Mouse (Mus musculus) C2C12 (cell line): ENCODE data around the gene Brd1.

ENCODE experiments used
- CEBPB ChIP-seq: IDR thresholded peaks from one replicate; pipeline ENCODE4 v1.6.1; 2011; ENCODE audit warnings: low read depth, mild to moderate bottlenecking, control low read depth, moderate library complexity
- CTCF ChIP-seq: IDR thresholded peaks from one replicate; pipeline ENCODE4 v1.5.1; 2011; ENCODE audit not compliant: control insufficient read depth, insufficient read depth, insufficient read length
- FOSL1 ChIP-seq: IDR thresholded peaks from one replicate; pipeline ENCODE4 v1.8.0; 2011; ENCODE audit warnings: mild to moderate bottlenecking, low read length; ENCODE audit not compliant: poor library complexity, insufficient read depth, severe bottlenecking
- MAX ChIP-seq: IDR thresholded peaks from one replicate; pipeline ENCODE4 v1.6.1; 2011; ENCODE audit warnings: mild to moderate bottlenecking, control low read depth
- MYOD1 ChIP-seq: IDR thresholded peaks from one replicate; pipeline ENCODE4 v1.6.1; 2011; ENCODE audit warnings: low read depth; ENCODE audit not compliant: control insufficient read depth, insufficient read length
- MYOG ChIP-seq: IDR thresholded peaks from one replicate; pipeline ENCODE4 v1.6.1; 2011; ENCODE audit not compliant: control insufficient read depth, insufficient read length; ENCODE audit errors: extremely low read depth
- USF1 ChIP-seq: IDR thresholded peaks from one replicate; pipeline ENCODE4 v1.6.1; 2011; ENCODE audit warnings: low read depth, mild to moderate bottlenecking, control low read depth, moderate library complexity

DNA sequence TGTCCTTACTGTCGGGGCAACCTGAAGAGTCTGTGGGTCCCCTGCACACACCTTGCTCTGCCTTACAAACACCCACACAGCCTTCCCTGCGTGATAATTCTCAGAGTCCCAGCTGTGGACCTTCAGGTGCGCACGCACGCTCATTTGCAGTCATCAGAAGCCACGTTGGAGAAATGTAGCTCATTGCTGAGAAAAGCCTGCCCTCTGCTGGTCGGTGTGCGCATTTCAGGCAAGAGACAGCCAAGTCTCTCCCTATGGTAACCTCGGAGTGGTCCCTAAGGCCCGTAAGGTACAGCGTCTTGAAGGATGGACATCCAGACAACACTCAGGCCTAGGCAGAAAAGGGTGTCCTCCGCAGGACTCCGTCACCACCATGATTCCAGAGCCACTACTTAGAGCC, 83.0 kb downstream of the Brd1 start:
- peak; percentile 88 for TF ChIP-seq CTCF
- no peak for TF ChIP-seq USF1
- TF ChIP-seq CEBPB: no peak
- TF ChIP-seq MAX: no peak
- no peak for TF ChIP-seq FOSL1
- no peak for TF ChIP-seq MYOG
- no peak for TF ChIP-seq MYOD1
